Mouse (Mus musculus): Measurements from ENCODE around the gene N6amt1. TPM values are rescaled to one million over a fixed set of nuclear protein-coding genes. Genes with fewer than 3 reads are reported as not detected.
A peak's percentile ranks its signal among the peaks of the same experiment; 100 is the strongest.

The N6amt1 gene
- polyA plus RNA-seq (2015; fragmentation: Nextera tagmentation; extraction: Ambion mirVana): 20.7 and 23.6 TPM in 2 replicates

GRCm38 (mm10) chr16:87354075-87354583 is at the start of gene N6amt1:
TSS of gene N6amt1 (plus strand) at chr16:87354185.
- Histone ChIP-seq H3K36me3 (ENCODE audit: control insufficient read depth, insufficient read depth, low read length) (peaks cover 10% of the 10 kb centered on the region), H3K27ac (ENCODE audit: low read length) (peak within 1 kb of the TSS; percentile 98), H3K9ac (ENCODE audit: low read length) (peak within 1 kb of the TSS; percentile 91), H3K4me3 (ENCODE audit: low read length) (peak within 1 kb of the TSS; percentile 84), H3K4me2 (ENCODE audit: low read depth, low read length) (peak within 1 kb of the TSS; percentile 69), H3K27me3 (ENCODE audit: control insufficient read depth, insufficient read depth, low read depth, low read length) (no peaks in the 10 kb centered on the region), H3K4me1 (replicated peaks; ENCODE audit: control insufficient read depth, insufficient read depth, low read length) (no peaks in the 10 kb centered on the region; the same call in 1 of the 2 replicates), H3K9me3 (ENCODE audit: control insufficient read depth, low read length) (no peaks in the 10 kb centered on the region)
- ATAC-seq (ENCODE audit: low read depth): peak; percentile 99
- 0% methylated on average over 48 of the region's 48 CpGs for WGBS

GRCm38 (mm10) chr16:87305251-87306011 is 48.6 kb upstream of the N6amt1 start:
- Histone ChIP-seq H3K4me2 (ENCODE audit: low read depth, low read length) (no peak overlapping the region), H3K9me3 (ENCODE audit: control insufficient read depth, low read length) (no peaks in the 10 kb centered on the region), H3K4me1 (replicated peaks; ENCODE audit: control insufficient read depth, insufficient read depth, low read length) (no peaks in the 10 kb centered on the region), H3K4me3 (ENCODE audit: low read length) (no peak overlapping the region), H3K27ac (ENCODE audit: low read length) (no peak overlapping the region), H3K27me3 (ENCODE audit: control insufficient read depth, insufficient read depth, low read depth, low read length) (no peaks in the 10 kb centered on the region), H3K36me3 (ENCODE audit: control insufficient read depth, insufficient read depth, low read length) (no peaks in the 10 kb centered on the region), H3K9ac (ENCODE audit: low read length) (no peak overlapping the region)
- ATAC-seq (ENCODE audit: low read depth): no peak
- 70% methylated on average over 11 of the region's 11 CpGs for WGBS

- H3K27me3 ChIP-seq (ENCODE audit: control insufficient read depth, insufficient read depth, low read depth, low read length): no peaks in the 10 kb centered on the region
- H3K4me2 ChIP-seq (ENCODE audit: low read depth, low read length): 0 out of 2 replicates have a peak overlapping the region, but pooled peaks have one; percentile 7
- no peak overlapping the region for H3K4me3 ChIP-seq (ENCODE audit: low read length)
- peak; percentile 91 for ATAC-seq (ENCODE audit: low read depth)
- no peaks in the 10 kb centered on the region for H3K36me3 ChIP-seq (ENCODE audit: control insufficient read depth, insufficient read depth, low read length)
- no peaks in the 10 kb centered on the region for H3K9me3 ChIP-seq (ENCODE audit: control insufficient read depth, low read length)
- H3K27ac ChIP-seq (ENCODE audit: low read length): peak overlapping the region; percentile 82
- WGBS: 7% methylated on average over 10 of the region's 10 CpGs
- H3K9ac ChIP-seq (ENCODE audit: low read length): no peak overlapping the region
- no peaks in the 10 kb centered on the region for H3K4me1 ChIP-seq (replicated peaks; ENCODE audit: control insufficient read depth, insufficient read depth, low read length)
Measured at GRCm38 (mm10) chr16:87307109-87307735, 46.8 kb upstream of the N6amt1 start.

GRCm38 (mm10) chr16:87310659-87311058 is 43.3 kb upstream of the N6amt1 start:
- WGBS: 89% methylated on average over 4 of the region's 4 CpGs
- H3K27ac ChIP-seq (ENCODE audit: low read length): no peak overlapping the region
- ATAC-seq (ENCODE audit: low read depth): no peak

GRCm38 (mm10) chr16:87318200-87318811 is 35.7 kb upstream of the N6amt1 start:
- ATAC-seq (ENCODE audit: low read depth): no peak
- Histone ChIP-seq H3K27ac (ENCODE audit: low read length) (no peak overlapping the region), H3K9me3 (ENCODE audit: control insufficient read depth, low read length) (no peaks in the 10 kb centered on the region), H3K4me1 (replicated peaks; ENCODE audit: control insufficient read depth, insufficient read depth, low read length) (peaks cover 6% of the 10 kb centered on the region), H3K4me2 (ENCODE audit: low read depth, low read length) (no peak overlapping the region), H3K9ac (ENCODE audit: low read length) (no peak overlapping the region), H3K36me3 (ENCODE audit: control insufficient read depth, insufficient read depth, low read length) (no peaks in the 10 kb centered on the region), H3K27me3 (ENCODE audit: control insufficient read depth, insufficient read depth, low read depth, low read length) (no peaks in the 10 kb centered on the region), H3K4me3 (ENCODE audit: low read length) (no peak overlapping the region)
- 81% methylated on average over 5 of the region's 5 CpGs for WGBS

More at GRCm38 (mm10) chr16:87310659-87311058, 43.3 kb upstream of the N6amt1 start:
- H3K4me1 ChIP-seq (replicated peaks; ENCODE audit: control insufficient read depth, insufficient read depth, low read length): no peaks in the 10 kb centered on the region
- no peaks in the 10 kb centered on the region for H3K27me3 ChIP-seq (ENCODE audit: control insufficient read depth, insufficient read depth, low read depth, low read length)
- H3K9me3 ChIP-seq (ENCODE audit: control insufficient read depth, low read length): no peaks in the 10 kb centered on the region
- H3K36me3 ChIP-seq (ENCODE audit: control insufficient read depth, insufficient read depth, low read length): no peaks in the 10 kb centered on the region
- no peak overlapping the region for H3K4me3 ChIP-seq (ENCODE audit: low read length)
- H3K4me2 ChIP-seq (ENCODE audit: low read depth, low read length): no peak overlapping the region
- H3K9ac ChIP-seq (ENCODE audit: low read length): no peak overlapping the region

GRCm38 (mm10) chr16:87318998-87319397 is 35.0 kb upstream of the N6amt1 start:
- Histone ChIP-seq H3K36me3 (ENCODE audit: control insufficient read depth, insufficient read depth, low read length) (no peaks in the 10 kb centered on the region), H3K27ac (ENCODE audit: low read length) (0 out of 2 replicates have a peak overlapping the region, but pooled peaks have one; percentile 4), H3K27me3 (ENCODE audit: control insufficient read depth, insufficient read depth, low read depth, low read length) (no peaks in the 10 kb centered on the region), H3K9me3 (ENCODE audit: control insufficient read depth, low read length) (no peaks in the 10 kb centered on the region), H3K4me3 (ENCODE audit: low read length) (no peak overlapping the region), H3K4me2 (ENCODE audit: low read depth, low read length) (no peak overlapping the region), H3K4me1 (replicated peaks; ENCODE audit: control insufficient read depth, insufficient read depth, low read length) (peaks cover 6% of the 10 kb centered on the region), H3K9ac (ENCODE audit: low read length) (no peak overlapping the region)
- WGBS: 78% methylated on average over 5 of the region's 5 CpGs
- no peak for ATAC-seq (ENCODE audit: low read depth)

- no peaks in the 10 kb centered on the region for H3K27me3 ChIP-seq (ENCODE audit: control insufficient read depth, insufficient read depth, low read depth, low read length)
- no peaks in the 10 kb centered on the region for H3K36me3 ChIP-seq (ENCODE audit: control insufficient read depth, insufficient read depth, low read length)
- H3K4me3 ChIP-seq (ENCODE audit: low read length): no peak overlapping the region
- no peak overlapping the region for H3K4me2 ChIP-seq (ENCODE audit: low read depth, low read length)
- H3K27ac ChIP-seq (ENCODE audit: low read length): peak overlapping the region; percentile 79
- H3K9ac ChIP-seq (ENCODE audit: low read length): no peak overlapping the region
- no peaks in the 10 kb centered on the region for H3K9me3 ChIP-seq (ENCODE audit: control insufficient read depth, low read length)
- peaks cover 6% of the 10 kb centered on the region for H3K4me1 ChIP-seq (replicated peaks; ENCODE audit: control insufficient read depth, insufficient read depth, low read length)
- ATAC-seq (ENCODE audit: low read depth): peak; percentile 86
- WGBS: 42% methylated on average over 5 of the region's 5 CpGs
Measured at GRCm38 (mm10) chr16:87319541-87320251, 34.3 kb upstream of the N6amt1 start.

- peak overlapping the region; percentile 79 for H3K27ac ChIP-seq (ENCODE audit: low read length)
- 49% methylated on average over 2 of the region's 2 CpGs for WGBS
- no peaks in the 10 kb centered on the region for H3K27me3 ChIP-seq (ENCODE audit: control insufficient read depth, insufficient read depth, low read depth, low read length)
- H3K4me1 ChIP-seq (replicated peaks; ENCODE audit: control insufficient read depth, insufficient read depth, low read length): peaks cover 6% of the 10 kb centered on the region
- H3K4me2 ChIP-seq (ENCODE audit: low read depth, low read length): no peak overlapping the region
- no peak overlapping the region for H3K4me3 ChIP-seq (ENCODE audit: low read length)
- no peaks in the 10 kb centered on the region for H3K36me3 ChIP-seq (ENCODE audit: control insufficient read depth, insufficient read depth, low read length)
- ATAC-seq (ENCODE audit: low read depth): no peak
- H3K9me3 ChIP-seq (ENCODE audit: control insufficient read depth, low read length): no peaks in the 10 kb centered on the region
- no peak overlapping the region for H3K9ac ChIP-seq (ENCODE audit: low read length)
Measured at GRCm38 (mm10) chr16:87320252-87320555, 33.8 kb upstream of the N6amt1 start.
